Mouse (Mus musculus): ENCODE results near the gene Pou4f1. TPM values are rescaled to one million over a fixed set of nuclear protein-coding genes. Genes with fewer than 3 reads are reported as not detected.
"Not testable (repeated sequence)": the region's sequence is repeated elsewhere in the genome, so short reads cannot be mapped to it uniquely, and the experiment has no call there.

Pou4f1 gene
- polyA plus RNA-seq (2012; rRNA removed), result 0.09 TPM in 1 of 2 replicates, not detected in the other

DNA sequence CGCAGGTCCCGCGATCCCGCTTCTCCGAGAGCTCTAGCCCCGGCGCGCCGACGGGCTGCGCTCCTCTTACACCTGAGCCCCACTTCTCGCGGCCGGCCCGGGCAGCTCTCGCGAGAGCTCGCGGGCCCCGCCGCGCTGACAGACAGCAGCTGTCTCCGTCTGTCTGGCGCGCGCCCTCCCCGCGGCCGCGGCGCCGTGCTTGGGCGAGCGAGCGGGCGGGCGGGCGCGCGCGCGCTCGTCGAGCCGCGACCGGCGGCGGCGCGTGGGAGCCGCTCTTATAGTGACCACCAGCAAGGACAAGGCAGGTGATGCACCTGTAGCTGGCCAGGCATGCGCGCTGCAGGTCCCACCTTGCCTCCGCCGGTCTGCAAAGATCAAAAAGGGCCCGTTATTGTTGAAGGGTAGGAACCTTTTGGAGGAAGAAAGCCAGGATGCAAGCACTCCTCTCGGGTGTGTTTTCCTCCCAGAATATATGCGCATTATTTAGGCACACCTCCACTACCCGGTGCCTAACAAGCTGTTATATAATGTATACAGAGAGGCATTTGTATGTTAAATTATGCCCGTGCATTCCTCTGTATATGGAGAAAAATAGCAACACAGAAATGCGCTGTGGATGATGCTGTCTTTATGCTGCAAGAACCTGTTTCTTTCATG lies at the start of gene Pou4f1:
Gene Pou4f1 (minus strand): TSS at position 34 of the 657 bp plus-strand sequence.
- no peak for DNase-seq (ENCODE audit: low read depth)

DNA sequence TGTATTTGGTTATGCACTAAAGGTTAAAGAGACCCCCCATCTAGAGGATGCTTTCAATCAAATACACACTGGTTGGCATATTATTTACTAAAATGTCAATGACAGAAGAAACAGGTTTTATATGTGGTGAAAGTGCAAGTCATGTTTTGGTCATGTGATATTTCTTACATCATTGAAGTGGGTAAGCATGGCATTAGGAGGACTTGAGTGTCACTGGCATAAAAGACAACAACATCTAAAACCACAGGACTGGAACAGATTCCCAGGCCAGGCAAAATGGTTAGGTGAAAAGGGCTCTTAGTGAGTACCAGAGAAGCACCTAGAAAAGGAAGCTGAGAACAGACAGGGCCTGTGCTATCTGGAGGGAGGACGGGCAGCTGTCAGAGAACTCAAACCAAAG lies 43.9 kb upstream of the Pou4f1 start:
- DNase-seq (ENCODE audit: low read depth), result no peak

- not testable (repeated sequence) for DNase-seq (ENCODE audit: low read depth)
Measured at GRCm38 (mm10) chr14:104502761-104503160, 35.0 kb upstream of the Pou4f1 start.

- DNase-seq (ENCODE audit: low read depth), result no peak
Measured at GRCm38 (mm10) chr14:104479751-104480150, 12.0 kb upstream of the Pou4f1 start.

- DNase-seq (ENCODE audit: low read depth), result no peak
Measured at GRCm38 (mm10) chr14:104478593-104478992, 10.8 kb upstream of the Pou4f1 start.

DNA sequence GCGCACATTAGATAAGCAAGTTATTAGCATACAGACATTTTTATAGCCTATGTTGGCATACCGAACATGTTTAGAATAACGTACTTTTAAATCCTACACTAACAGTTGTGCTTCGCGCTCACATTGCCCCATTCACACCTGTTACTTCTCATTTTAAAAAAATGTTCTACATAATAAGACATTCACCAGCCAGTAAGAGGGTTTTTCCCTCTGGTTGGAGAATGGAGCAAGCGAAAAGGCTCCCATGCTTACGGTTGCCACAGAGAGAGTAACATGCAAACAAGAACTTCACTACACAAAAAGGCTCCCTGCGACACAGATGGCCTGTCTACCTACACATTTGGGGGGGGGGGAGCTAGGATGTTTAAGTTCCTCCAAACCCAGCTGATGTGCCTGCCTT lies 9.8 kb upstream of the Pou4f1 start:
- DNase-seq (ENCODE audit: low read depth), result no peak

DNA sequence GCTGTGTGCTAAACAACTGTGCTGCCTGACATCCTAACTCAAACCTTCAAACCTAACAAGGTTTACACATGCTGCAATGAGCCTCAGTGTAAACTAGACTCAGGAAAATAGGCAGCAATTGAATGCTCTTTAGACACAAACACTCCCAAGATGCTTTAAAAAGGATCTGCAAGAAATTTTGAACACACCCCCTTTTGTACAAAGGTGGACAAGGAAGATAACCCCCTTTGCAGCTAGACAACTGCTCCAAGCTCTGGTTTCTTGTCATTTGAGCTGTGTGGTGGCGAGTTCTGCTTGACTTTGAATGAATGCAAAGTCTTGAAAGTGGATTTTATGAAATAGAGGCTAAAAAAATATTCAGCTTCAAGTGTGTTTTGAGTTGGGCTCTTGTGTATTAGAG lies 7.6 kb upstream of the Pou4f1 start:
- DNase-seq (ENCODE audit: low read depth), result no peak

- DNase-seq (ENCODE audit: low read depth), result no peak
Measured at GRCm38 (mm10) chr14:104468623-104468970, 798 bp upstream of the Pou4f1 start.

DNA sequence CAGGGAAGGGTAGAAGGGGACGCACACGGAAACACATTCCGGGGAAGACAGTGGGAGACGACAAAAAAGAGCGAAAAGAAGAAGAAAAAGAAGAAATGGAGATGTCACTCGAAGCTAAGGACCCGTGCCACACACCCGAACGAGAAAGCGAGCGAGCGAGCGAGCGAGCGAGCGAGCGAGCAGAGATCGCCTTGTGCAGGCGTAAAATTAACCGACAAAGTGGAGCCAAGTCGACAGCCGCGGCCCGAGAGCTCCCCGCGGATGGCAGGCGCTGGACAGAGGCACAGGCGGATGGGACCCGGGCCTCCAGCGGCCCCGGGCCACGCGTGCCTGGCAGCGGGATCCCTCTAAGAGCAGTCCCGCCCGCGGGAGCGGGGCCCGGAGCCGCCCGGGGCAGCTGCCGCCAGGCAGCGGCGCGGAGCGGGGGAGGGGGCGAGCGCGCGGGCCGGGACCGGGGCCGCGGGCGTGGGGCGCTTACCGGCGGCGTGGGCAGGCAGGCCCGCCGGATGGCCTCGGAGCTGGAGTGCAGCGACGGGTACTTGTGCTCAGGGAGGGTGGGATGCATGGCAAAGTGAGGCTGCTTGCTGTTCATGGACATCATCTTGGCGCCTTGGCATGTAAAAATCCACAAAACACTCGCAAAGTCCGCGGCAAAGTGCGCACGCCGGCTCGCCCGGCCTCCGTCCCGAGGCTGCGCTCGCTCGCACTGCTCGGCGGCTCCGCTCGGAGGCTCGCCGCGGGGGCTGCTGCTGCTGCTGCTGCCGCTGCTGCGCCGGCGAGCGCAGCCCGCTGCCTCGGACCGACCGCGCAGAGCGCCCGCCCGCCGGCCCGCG lies 450 bp downstream of the Pou4f1 start:
- no peak for DNase-seq (ENCODE audit: low read depth)

GRCm38 (mm10) chr14:104466557-104466956 lies 1.2 kb downstream of the Pou4f1 start:
- DNase-seq (ENCODE audit: low read depth), result no peak

GRCm38 (mm10) chr14:104465483-104466235 lies 2.1 kb downstream of the Pou4f1 start:
- no peak for DNase-seq (ENCODE audit: low read depth)

DNA sequence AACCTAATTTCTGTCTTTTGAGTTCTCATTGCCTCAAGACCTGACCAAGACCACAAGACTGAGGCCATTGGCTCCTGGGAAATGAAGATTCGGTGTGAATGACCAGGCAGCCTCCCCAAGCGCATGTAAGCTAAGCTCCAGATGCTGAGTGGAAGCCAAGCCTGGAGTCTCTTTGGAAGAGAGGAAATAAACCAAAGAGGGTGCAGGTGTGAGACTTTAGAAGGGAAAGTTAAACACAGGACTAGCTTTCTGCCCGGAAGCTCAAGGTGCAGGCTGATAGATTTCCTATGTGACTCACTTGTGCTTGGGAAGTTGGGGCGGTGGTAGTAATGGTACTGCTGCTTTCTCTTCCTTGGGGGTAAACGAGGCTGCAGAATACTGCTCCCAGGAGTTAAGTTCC lies 3.0 kb downstream of the Pou4f1 start:
- DNase-seq (ENCODE audit: low read depth), result no peak

- DNase-seq (ENCODE audit: low read depth), result no peak
Measured at GRCm38 (mm10) chr14:104463631-104464250, 4.1 kb downstream of the Pou4f1 start.

DNA sequence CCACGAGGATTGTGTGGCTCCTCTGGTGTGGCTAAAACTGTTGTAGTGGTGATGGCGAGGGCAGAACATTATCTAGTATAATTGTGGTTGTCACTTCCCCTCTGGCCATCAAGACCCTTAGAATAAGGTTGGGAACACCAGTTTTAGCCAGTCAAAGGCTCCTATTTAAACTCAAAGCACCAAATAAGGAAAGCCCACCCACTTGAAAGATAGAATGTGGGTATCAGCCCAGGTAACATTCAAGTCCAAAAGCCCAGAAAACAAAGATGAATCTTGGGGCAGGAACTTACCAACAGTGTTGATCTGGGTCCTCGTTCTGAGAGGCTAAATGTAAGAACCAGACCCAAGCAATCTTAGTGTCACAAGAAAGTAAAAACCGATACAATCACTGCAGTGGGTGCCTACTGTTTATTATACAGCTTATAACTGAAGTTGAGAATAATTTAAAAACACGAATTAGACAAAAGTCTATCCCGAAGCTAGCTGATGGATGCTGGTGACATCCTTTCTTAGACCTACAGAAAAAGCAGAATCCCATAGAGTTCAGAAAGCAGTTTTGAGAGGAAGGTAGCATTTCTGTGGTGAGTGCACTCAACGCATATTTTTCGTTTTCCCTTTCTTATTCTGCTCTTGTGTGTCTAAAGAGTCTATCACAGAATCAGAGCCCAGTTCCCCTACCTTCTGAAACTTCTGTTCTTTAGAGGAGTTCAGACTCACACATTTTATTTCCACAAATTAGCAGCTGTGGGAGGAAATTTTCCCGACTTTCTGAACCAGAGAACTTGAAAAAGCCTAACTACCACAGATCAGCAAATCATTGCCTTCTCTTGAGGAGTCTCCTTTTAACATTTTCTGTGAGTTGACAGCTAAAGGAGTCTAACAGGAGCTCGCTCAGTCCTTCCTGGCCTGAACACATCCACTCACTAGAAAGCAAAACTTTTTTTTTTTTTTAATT lies 6.2 kb downstream of the Pou4f1 start:
- DNase-seq (ENCODE audit: low read depth), result no peak

DNA sequence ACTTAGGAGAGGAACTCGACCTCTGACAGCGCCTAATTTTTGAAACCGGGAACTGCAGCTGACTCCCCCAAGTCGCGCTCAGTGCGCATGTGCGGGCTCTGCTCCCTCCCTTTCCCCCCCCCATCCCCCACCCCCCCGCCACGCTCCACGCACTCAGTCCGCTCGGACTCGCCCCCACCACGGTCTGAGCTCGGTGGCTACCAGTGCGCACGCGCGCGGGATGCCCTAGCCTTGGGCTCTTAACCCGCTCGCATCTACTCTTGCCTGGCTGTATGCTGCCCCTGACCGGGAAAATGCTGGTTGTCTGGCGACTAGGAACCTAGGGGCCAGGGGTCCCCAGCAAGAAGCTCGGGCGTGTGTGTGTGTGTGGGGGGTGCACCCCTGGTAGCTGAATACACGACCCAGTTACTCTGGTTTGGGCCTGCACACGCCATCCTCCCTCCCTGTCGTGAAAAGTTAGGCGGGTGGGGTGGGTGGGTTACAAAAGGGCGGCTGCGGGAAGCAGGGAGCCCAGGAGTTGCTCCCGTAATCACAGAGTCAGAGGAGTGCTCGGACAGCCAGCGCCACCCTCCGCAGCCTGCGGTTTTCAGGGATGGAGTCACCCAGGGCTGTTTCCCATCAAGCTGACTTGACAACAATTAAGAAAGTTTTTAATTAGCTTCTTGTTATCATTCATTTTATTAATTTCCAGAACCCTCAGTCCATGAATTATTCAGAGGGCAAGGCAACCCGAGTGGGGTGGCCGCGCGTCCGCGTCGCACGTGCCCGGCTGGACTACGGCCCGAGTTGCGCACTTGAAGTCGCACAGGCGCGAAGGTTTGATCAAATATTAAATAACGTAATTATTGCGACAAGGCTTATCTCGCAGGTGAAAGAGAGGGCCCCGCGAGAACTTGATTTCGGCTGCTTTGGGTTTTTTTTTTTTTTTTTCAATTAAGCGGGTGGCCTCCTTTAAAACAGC lies 7.2 kb downstream of the Pou4f1 start:
- no peak for DNase-seq (ENCODE audit: low read depth)

GRCm38 (mm10) chr14:104459513-104460111 lies 8.2 kb downstream of the Pou4f1 start:
- DNase-seq (ENCODE audit: low read depth), result no peak

DNA sequence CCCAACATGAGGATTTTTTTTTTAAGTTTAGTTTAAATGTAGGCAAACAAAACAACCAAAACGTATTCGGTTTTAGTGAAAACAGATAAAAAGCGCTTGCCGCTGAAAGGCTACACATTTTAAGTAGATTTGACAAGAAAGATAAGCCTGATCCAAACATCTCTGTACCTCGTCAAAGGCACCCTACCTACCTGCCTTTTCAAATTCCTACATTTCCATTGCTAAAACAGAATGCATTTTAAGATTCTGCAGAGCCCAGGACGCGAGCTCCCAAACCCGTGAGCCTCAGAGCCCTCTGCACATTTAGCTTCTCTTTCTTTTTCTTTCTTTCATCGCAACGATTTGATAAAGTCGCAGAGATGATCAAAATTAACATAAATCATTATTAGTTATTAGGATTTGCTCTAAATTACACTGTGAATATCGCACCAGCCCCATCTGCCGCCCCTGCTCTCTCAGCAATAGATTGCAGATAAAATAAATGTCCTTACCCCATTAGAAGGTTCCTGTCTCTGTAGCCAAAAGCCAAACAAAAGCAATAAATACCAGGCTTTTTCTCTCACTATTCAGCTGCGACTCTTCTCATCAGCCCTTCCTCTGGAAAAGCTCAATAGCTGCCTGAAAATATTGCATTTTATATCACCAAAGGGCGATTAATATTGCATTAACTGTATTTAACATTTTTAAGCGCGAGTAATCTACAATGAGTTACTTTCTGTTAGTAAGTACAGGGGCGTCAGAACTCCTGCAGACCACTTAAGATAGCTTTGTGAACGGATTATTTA lies 8.9 kb downstream of the Pou4f1 start:
- no peak for DNase-seq (ENCODE audit: low read depth)

DNA sequence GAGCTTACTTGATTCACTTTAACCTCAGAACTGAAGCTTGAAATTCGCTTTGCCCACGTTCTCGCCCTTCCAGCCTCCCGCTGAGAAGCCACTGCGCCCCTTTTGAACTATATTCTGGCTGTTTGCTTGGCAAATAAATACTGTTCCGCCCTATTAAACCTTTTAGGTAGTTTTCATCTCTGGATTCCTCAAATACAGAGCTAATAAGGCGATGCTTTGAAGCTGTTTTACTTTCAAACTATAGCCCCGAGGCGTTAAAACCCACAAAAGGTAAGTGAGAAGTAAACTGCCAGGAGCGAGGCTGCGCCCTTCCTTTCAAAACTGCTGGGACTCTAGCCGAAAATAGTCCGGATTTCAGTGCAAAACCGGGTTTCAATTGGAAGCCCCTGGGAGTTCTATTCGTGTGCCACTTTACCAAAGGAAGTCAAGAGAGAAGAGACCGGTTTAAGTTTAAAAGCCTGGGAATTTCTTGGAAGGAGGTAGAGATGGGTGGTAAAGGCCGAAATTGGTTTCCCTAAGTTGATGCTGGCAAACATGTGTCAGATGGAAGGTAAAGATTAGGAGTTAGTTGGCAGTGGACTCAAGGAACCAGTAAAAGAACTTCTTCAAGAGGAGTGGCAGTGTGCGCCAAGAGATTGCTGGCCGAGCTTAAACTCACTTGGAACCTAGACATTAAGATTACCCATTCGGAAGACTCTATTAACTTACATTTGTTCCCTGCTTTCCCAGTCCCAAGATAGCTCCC lies 9.7 kb downstream of the Pou4f1 start:
- DNase-seq (ENCODE audit: low read depth), result no peak
